Mouse (Mus musculus) spleen, adult 2 months (tissue): ENCODE measurements at regions not wholly inside any gene's neighbourhood (a gene's known extent, or its start where the extent isn't known, plus 50 kb on each side); places are given as distances from the start of the nearest gene placed in this dataset.

Source experiments
- CTCF ChIP-seq: fragments of 200-500 bp; IDR thresholded peaks from 2 replicates; pipeline ENCODE4 v1.5.1; 2011; ENCODE audit warnings: mild to moderate bottlenecking, inconsistent platforms; ENCODE audit not compliant: insufficient read depth, insufficient read length, insufficient replicate concordance; ENCODE audit errors: extremely low read depth
- POLR2A ChIP-seq: fragments of 200-500 bp; IDR thresholded peaks from 2 replicates; pipeline ENCODE4 v1.6.1; 2011; ENCODE audit warnings: low read depth, low read length, inconsistent platforms

DNA sequence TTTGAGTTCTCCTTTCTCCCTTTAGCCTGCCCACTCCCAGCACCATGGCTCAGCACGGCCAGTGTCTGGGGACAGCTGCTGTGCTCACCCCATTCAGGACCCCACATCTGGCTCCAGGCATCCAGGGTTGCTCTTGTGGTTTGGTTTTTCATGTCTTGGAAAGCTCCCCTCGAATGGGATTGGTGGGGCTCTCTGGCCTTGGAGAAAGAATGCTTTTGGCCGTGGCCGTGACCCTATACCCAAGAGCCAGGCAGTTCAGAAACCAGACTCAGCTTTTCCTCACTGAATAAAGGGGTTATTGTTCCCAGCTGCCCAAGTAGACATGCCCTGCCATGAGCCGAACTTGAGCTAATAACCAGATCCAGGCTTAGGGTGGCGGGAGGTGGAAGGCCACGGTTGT is 691.8 kb upstream of the 3110018I06Rik start:
- TF ChIP-seq CTCF (no peak), POLR2A (no peak)
